Mouse (Mus musculus): ENCODE measurements at regions not wholly inside any gene's neighbourhood (a gene's known extent, or its start where the extent isn't known, plus 50 kb on each side); places are given as distances from the start of the nearest gene placed in this dataset.

- no peak for DNase-seq (ENCODE audit: low read depth)
- no peak for TF ChIP-seq CTCF (IDR thresholded peaks at IDR 0.05; ENCODE audit: borderline replicate concordance, extremely low read depth, insufficient read depth, insufficient read length)
- TF ChIP-seq POLR2A (IDR thresholded peaks at IDR 0.05; ENCODE audit: borderline replicate concordance, extremely low read depth, insufficient read depth, insufficient read length, poor library complexity, severe bottlenecking): no peak
Measured at GRCm38 (mm10) chr12:13028086-13028485, 86.4 kb upstream of the Mycn start.

GRCm38 (mm10) chr12:13026041-13026580 lies 84.4 kb upstream of the Mycn start:
- TF ChIP-seq CTCF (IDR thresholded peaks at IDR 0.05; ENCODE audit: borderline replicate concordance, extremely low read depth, insufficient read depth, insufficient read length): no peak
- TF ChIP-seq POLR2A (IDR thresholded peaks at IDR 0.05; ENCODE audit: borderline replicate concordance, extremely low read depth, insufficient read depth, insufficient read length, poor library complexity, severe bottlenecking): no peak
- DNase-seq (ENCODE audit: low read depth): peak; percentile 92

- TF ChIP-seq POLR2A (IDR thresholded peaks at IDR 0.05; ENCODE audit: borderline replicate concordance, extremely low read depth, insufficient read depth, insufficient read length, poor library complexity, severe bottlenecking) (no peak), CTCF (IDR thresholded peaks at IDR 0.05; ENCODE audit: borderline replicate concordance, extremely low read depth, insufficient read depth, insufficient read length) (no peak)
- DNase-seq (ENCODE audit: low read depth): peak; percentile 70
Measured at GRCm38 (mm10) chr12:13024215-13024841, 82.6 kb upstream of the Mycn start.

- TF ChIP-seq CTCF (IDR thresholded peaks at IDR 0.05; ENCODE audit: borderline replicate concordance, extremely low read depth, insufficient read depth, insufficient read length): no peak
- TF ChIP-seq POLR2A (IDR thresholded peaks at IDR 0.05; ENCODE audit: borderline replicate concordance, extremely low read depth, insufficient read depth, insufficient read length, poor library complexity, severe bottlenecking): no peak
- DNase-seq (ENCODE audit: low read depth): peak; percentile 89
Measured at GRCm38 (mm10) chr12:13011023-13011761, 69.5 kb upstream of the Mycn start.

GRCm38 (mm10) chr12:13010405-13010804 lies 68.7 kb upstream of the Mycn start:
- TF ChIP-seq CTCF (IDR thresholded peaks at IDR 0.05; ENCODE audit: borderline replicate concordance, extremely low read depth, insufficient read depth, insufficient read length) (no peak), POLR2A (IDR thresholded peaks at IDR 0.05; ENCODE audit: borderline replicate concordance, extremely low read depth, insufficient read depth, insufficient read length, poor library complexity, severe bottlenecking) (no peak)
- DNase-seq (ENCODE audit: low read depth): peak; percentile 80

- TF ChIP-seq CTCF (IDR thresholded peaks at IDR 0.05; ENCODE audit: borderline replicate concordance, extremely low read depth, insufficient read depth, insufficient read length) (0 out of 2 replicates have a peak, but pooled peaks have one; percentile 5), POLR2A (IDR thresholded peaks at IDR 0.05; ENCODE audit: borderline replicate concordance, extremely low read depth, insufficient read depth, insufficient read length, poor library complexity, severe bottlenecking) (no peak)
- peak; percentile 13 for DNase-seq (ENCODE audit: low read depth)
Measured at GRCm38 (mm10) chr12:13009470-13009869, 67.8 kb upstream of the Mycn start.

GRCm38 (mm10) chr12:13002703-13003102 lies 61.0 kb upstream of the Mycn start:
- DNase-seq (ENCODE audit: low read depth): no peak
- TF ChIP-seq POLR2A (IDR thresholded peaks at IDR 0.05; ENCODE audit: borderline replicate concordance, extremely low read depth, insufficient read depth, insufficient read length, poor library complexity, severe bottlenecking) (no peak), CTCF (IDR thresholded peaks at IDR 0.05; ENCODE audit: borderline replicate concordance, extremely low read depth, insufficient read depth, insufficient read length) (no peak)

GRCm38 (mm10) chr12:13002069-13002590 lies 60.4 kb upstream of the Mycn start:
- DNase-seq (ENCODE audit: low read depth): no peak
- TF ChIP-seq POLR2A (IDR thresholded peaks at IDR 0.05; ENCODE audit: borderline replicate concordance, extremely low read depth, insufficient read depth, insufficient read length, poor library complexity, severe bottlenecking) (no peak), CTCF (IDR thresholded peaks at IDR 0.05; ENCODE audit: borderline replicate concordance, extremely low read depth, insufficient read depth, insufficient read length) (no peak)

GRCm38 (mm10) chr12:12995974-12996361 lies 54.3 kb upstream of the Mycn start:
- DNase-seq (ENCODE audit: low read depth): no peak
- TF ChIP-seq POLR2A (IDR thresholded peaks at IDR 0.05; ENCODE audit: borderline replicate concordance, extremely low read depth, insufficient read depth, insufficient read length, poor library complexity, severe bottlenecking) (no peak), CTCF (IDR thresholded peaks at IDR 0.05; ENCODE audit: borderline replicate concordance, extremely low read depth, insufficient read depth, insufficient read length) (no peak)

- DNase-seq (ENCODE audit: low read depth): no peak
Measured at GRCm38 (mm10) chr12:12995061-12995973, 53.6 kb upstream of the Mycn start.

More at GRCm38 (mm10) chr12:12995061-12995973, 53.6 kb upstream of the Mycn start:
- TF ChIP-seq POLR2A (IDR thresholded peaks at IDR 0.05; ENCODE audit: borderline replicate concordance, extremely low read depth, insufficient read depth, insufficient read length, poor library complexity, severe bottlenecking) (no peak), CTCF (IDR thresholded peaks at IDR 0.05; ENCODE audit: borderline replicate concordance, extremely low read depth, insufficient read depth, insufficient read length) (no peak)
